Mouse (Mus musculus) limb, embryonic 11.5 days (tissue): ENCODE data around the gene Ints1. TPM values are rescaled to one million over a fixed set of nuclear protein-coding genes. Genes with fewer than 3 reads are reported as not detected.

Source experiments
- ATAC-seq: fragments of 200-750 bp; cut with Nextera tagmentation; 2 replicates; pipeline ENCODE4 v1.8.0; 2017; ENCODE audit warnings: low read depth; ENCODE audit not compliant: insufficient number of reproducible peaks, low FRiP score, low TSS enrichment
- DNase-seq: peaks from one replicate; pipeline ENCODE4 v3.0.0-alpha.2; 2015; ENCODE audit warnings: low spot score
- H3K27ac ChIP-seq: fragments of 300-500 bp; sonication (generic); replicated peaks from 2 replicates; pipeline ENCODE4 v1.5.1; 2014; ENCODE audit warnings: low read depth, mild to moderate bottlenecking, low read length
- H3K27me3 ChIP-seq: fragments of 300-500 bp; sonication (generic); 2 replicates; pipeline ENCODE4 v1.6.1; 2014; ENCODE audit warnings: mild to moderate bottlenecking, low read length, mixed read lengths; ENCODE audit not compliant: control insufficient read depth, insufficient read depth
- H3K36me3 ChIP-seq: fragments of 300-500 bp; sonication (generic); 2 replicates; pipeline ENCODE4 v1.6.1; 2014; ENCODE audit warnings: mild to moderate bottlenecking, low read length, moderate library complexity, mixed read lengths; ENCODE audit not compliant: control insufficient read depth, insufficient read depth
- H3K4me1 ChIP-seq: fragments of 300-500 bp; sonication (generic); 2 replicates; pipeline ENCODE4 v1.6.1; 2014; ENCODE audit warnings: low read length, mixed read lengths; ENCODE audit not compliant: control insufficient read depth, insufficient read depth
- H3K4me2 ChIP-seq: fragments of 300-500 bp; sonication (generic); 2 replicates; pipeline ENCODE4 v1.6.1; 2014; ENCODE audit warnings: low read depth, mild to moderate bottlenecking, moderate library complexity; ENCODE audit not compliant: severe bottlenecking
- H3K4me3 ChIP-seq: fragments of 300-500 bp; sonication (generic); 2 replicates; pipeline ENCODE4 v1.5.1; 2014; ENCODE audit warnings: low read depth, low read length
- H3K9ac ChIP-seq: fragments of 300-500 bp; sonication (generic); 2 replicates; pipeline ENCODE4 v1.6.1; 2014; ENCODE audit warnings: mild to moderate bottlenecking, low read length
- H3K9me3 ChIP-seq: fragments of 300-500 bp; sonication (generic); 2 replicates; pipeline ENCODE4 v1.6.1; 2016; ENCODE audit warnings: low read length; ENCODE audit not compliant: control insufficient read depth
- WGBS: fragments of 180-500 bp; shearing (Covaris S2); extraction: QIAGEN DNeasy Blood & Tissue Kit; methylation state at CpG from one replicate; pipeline ENCODE4 v1.1.7; 2014; 5-methylcytosine and 5-hydroxymethylcytosine counted together
- polyA plus RNA-seq: library from polyadenylated mRNA; unstranded; fragments of >200 nt; fragmentation: Nextera tagmentation; extraction: Ambion mirVana; gene quantifications from 2 replicates; pipeline ENCODE4 v1.2.1, GENCODE M21; 2014

Gene Ints1
- polyA plus RNA-seq, 1 experiment from 2014 or later, result 40.5 TPM

DNA sequence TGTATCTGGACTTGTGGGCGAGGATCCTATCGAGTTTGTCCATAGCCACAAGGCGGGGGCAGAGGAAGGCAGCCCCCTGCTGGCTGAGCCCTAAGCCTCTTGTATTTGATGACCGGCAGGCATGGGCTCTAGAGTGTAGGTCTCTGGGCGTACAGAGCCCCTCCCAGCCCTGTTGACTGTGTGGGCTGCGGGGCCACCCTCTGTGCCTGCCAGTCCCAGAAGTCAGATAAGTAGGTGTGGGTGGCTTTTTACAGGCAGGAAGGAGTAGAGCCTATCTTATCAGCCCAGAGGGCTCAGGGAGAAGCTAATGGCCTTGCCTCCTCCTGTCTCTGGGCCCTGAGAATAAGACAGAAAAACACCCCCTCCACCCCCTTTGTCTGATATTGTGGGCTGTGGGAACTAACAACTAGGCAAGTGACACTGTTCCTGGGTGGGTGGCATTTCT is 28.7 kb upstream of the Ints1 start:
- H3K4me1 ChIP-seq, result peaks cover 8% of the 10 kb centered on the region; the same call in 1 of the 2 replicates
- DNase-seq, result no peak
- no peaks in the 10 kb centered on the region for H3K27me3 ChIP-seq
- ATAC-seq, result no peak
- no peaks in the 10 kb centered on the region for H3K9me3 ChIP-seq
- peaks cover 3% of the 10 kb centered on the region; the same call in 1 of the 2 replicates for H3K36me3 ChIP-seq
- H3K4me2 ChIP-seq, result peak overlapping the region; percentile 29
- WGBS, result 9% methylated on average over 6 of the region's 6 CpGs
- H3K27ac ChIP-seq, result no peak overlapping the region
- 0 out of 2 replicates have a peak overlapping the region, but pooled peaks have one; percentile 13 for H3K9ac ChIP-seq
- H3K4me3 ChIP-seq, result no peak overlapping the region

DNA sequence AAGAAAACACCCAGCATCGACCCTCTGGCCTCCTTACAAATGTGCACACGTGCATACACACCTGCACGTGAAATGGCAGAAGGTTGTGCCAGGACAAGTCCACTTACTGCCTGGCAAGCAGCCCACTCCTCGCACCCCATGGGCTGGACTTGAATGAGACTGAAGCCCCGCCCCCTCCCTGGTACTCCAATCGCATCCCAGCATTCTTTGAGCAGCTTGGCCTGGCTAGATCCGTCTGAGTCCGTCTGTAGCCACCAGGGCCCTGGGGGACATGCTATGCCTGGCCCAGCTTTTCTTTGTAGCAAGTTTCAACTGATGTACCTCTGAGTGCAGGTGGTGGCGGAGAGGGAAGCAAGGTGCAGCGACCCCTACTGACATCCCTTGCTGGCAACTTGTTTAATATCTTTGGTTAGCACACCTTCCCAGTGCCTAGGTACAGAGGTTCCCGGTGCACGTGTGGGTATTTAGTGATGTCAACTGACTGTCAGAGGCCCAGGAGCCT is 28.2 kb upstream of the Ints1 start:
- DNase-seq (peak; percentile 75), ATAC-seq (peak; percentile 68)
- H3K9me3 ChIP-seq, result no peaks in the 10 kb centered on the region
- 13% methylated on average over 12 of the region's 12 CpGs for WGBS
- H3K27ac ChIP-seq, result peak overlapping the region; percentile 36; the same call in 1 of the 2 replicates
- peaks cover 8% of the 10 kb centered on the region; the same call in 1 of the 2 replicates for H3K4me1 ChIP-seq
- peak overlapping the region; percentile 13; the same call in 1 of the 2 replicates for H3K9ac ChIP-seq
- no peak overlapping the region for H3K4me3 ChIP-seq
- H3K36me3 ChIP-seq, result peaks cover 3% of the 10 kb centered on the region; the same call in 1 of the 2 replicates
- peak overlapping the region; percentile 29 for H3K4me2 ChIP-seq
- no peaks in the 10 kb centered on the region for H3K27me3 ChIP-seq

DNA sequence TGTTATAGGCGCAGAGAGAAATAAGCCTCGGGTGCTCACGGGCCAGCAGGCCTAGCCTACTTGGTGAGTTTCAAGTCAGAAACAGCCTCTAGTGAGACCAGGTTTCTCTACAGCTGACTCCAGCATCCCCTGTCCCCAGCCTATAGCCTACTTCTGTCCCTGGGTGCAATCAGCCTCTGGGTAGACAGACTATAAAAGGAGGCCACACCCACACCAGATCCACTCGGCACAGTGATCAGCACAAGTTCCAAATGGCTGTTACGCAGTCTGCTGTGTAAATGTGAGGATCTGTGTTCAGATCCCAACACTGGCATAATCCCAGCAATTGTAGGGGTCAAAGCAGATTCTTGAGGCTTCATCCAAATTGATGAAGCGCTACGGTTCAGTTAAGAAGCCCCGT is 27.7 kb upstream of the Ints1 start:
- H3K9ac ChIP-seq, result no peak overlapping the region
- DNase-seq (no peak), ATAC-seq (no peak)
- H3K27me3 ChIP-seq, result no peaks in the 10 kb centered on the region
- H3K9me3 ChIP-seq, result no peaks in the 10 kb centered on the region
- peaks cover 3% of the 10 kb centered on the region; the same call in 1 of the 2 replicates for H3K36me3 ChIP-seq
- no peak overlapping the region for H3K27ac ChIP-seq
- H3K4me2 ChIP-seq, result no peak overlapping the region; the same call in 1 of the 2 replicates
- H3K4me1 ChIP-seq, result peaks cover 9% of the 10 kb centered on the region; the same call in 1 of the 2 replicates
- WGBS, result 64% methylated on average over 8 of the region's 8 CpGs
- H3K4me3 ChIP-seq, result no peak overlapping the region

DNA sequence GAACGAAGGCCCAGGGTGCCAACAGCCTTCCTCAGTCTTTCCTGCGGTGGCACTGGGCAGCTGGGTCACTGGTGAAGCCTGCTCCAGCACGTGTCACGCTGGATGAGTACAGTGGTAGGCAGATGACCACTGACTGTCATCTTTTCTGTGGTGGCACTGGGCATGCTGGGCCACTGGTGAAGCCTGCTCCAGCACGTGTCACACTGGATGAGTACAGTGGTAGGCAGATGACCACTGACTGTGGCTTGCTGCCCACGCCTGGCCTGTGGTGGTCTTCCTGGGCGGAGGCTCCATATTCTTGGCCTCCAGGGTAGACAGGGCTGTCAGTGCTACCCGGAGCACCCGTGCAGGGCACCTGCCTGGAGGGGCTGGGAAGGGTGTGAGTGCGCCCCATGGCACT is 26.4 kb upstream of the Ints1 start:
- no peak overlapping the region for H3K4me2 ChIP-seq
- peaks cover 21% of the 10 kb centered on the region; the same call in 1 of the 2 replicates for H3K4me1 ChIP-seq
- no peak overlapping the region for H3K9ac ChIP-seq
- DNase-seq, result no peak
- H3K36me3 ChIP-seq, result peaks cover 3% of the 10 kb centered on the region; the same call in 1 of the 2 replicates
- no peaks in the 10 kb centered on the region for H3K27me3 ChIP-seq
- H3K4me3 ChIP-seq, result no peak overlapping the region
- WGBS, result 92% methylated on average over 10 of the region's 10 CpGs
- no peaks in the 10 kb centered on the region for H3K9me3 ChIP-seq
- H3K27ac ChIP-seq, result no peak overlapping the region
- ATAC-seq, result no peak

DNA sequence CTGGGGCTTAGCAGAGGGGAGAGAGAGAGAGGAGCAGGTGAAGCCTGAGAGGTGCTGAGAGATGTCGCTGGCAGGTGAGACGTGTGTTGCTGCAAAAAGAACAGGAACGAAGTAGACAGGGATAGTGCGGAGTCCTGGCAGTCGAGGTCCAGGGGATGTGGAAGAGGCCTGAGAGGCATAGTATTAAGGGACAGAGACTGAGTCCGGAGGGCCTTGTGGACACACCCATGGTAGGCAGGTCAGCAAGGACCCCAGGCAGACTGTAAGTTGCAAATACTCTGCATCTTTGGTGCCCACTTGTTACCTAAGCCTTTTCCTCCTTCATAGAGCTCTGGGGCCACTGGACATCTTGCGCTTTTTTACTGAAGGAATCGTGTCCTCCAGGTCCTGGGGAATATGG is 25.8 kb upstream of the Ints1 start:
- no peak for ATAC-seq
- no peak for DNase-seq
- Histone ChIP-seq H3K4me2 (no peak overlapping the region), H3K36me3 (peaks cover 3% of the 10 kb centered on the region; the same call in 1 of the 2 replicates), H3K27ac (no peak overlapping the region), H3K4me3 (no peak overlapping the region), H3K4me1 (peaks cover 23% of the 10 kb centered on the region; the same call in 1 of the 2 replicates), H3K9ac (no peak overlapping the region), H3K9me3 (no peaks in the 10 kb centered on the region), H3K27me3 (no peaks in the 10 kb centered on the region)
- 92% methylated on average over 8 of the region's 8 CpGs for WGBS

DNA sequence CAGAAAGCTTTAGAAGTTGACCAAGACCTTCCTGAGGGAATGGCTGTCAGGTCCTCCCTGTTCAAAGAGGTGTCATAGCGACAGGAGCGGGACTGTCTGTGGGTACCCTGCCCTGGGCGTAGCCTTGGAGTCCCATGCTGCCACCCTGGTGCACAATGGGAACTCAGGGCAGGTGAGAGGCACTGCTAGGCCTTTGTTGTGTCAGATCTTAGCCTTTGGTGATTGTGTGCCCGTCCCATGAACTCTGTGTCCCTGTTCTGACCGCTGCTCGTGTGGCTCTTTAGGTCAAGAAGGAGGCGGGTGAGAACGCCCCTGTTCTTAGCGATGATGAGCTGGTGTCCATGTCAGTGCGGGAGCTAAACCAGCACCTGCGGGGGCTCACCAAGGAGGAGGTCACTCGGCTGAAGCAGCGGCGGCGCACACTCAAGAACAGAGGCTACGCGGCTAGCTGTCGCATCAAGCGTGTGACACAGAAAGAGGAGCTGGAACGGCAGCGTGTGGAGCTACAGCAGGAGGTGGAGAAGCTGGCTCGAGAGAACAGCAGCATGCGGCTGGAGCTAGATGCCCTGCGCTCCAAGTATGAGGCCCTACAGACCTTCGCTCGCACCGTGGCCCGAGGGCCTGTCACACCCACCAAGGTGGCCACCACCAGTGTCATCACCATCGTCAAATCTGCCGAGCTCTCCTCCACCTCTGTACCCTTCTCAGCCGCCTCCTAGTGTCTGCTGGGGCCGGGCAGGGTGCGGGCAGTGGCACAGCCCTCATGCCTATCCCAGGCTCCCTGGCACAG is 24.5 kb upstream of the Ints1 start:
- Histone ChIP-seq H3K4me1 (peaks cover 23% of the 10 kb centered on the region; the same call in 1 of the 2 replicates), H3K36me3 (peaks cover 3% of the 10 kb centered on the region; the same call in 1 of the 2 replicates), H3K4me3 (no peak overlapping the region), H3K9me3 (no peaks in the 10 kb centered on the region), H3K27ac (no peak overlapping the region), H3K4me2 (no peak overlapping the region), H3K9ac (no peak overlapping the region), H3K27me3 (no peaks in the 10 kb centered on the region)
- no peak for ATAC-seq
- DNase-seq, result no peak
- 91% methylated on average over 32 of the region's 33 CpGs for WGBS

DNA sequence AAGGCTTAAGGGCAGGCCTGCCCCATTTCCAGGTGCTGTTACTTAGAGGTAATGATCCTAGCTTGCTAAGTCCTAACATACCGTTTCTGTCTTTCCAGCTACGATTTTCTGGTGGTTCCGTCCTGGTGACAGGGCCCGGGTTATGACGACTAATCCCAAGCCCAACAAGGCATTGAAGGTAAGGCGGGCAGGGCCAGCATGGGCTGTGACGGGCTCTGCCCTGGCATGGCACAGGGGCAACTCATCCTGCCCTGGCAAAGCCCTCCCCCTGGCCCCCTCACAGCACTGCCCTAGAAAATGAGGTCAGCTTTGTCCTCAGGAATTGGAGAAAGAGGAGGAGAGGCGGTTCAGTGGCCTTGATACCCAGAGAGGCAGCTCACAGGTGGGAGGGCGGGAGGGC is 23.6 kb upstream of the Ints1 start:
- Histone ChIP-seq H3K27me3 (no peaks in the 10 kb centered on the region), H3K36me3 (peaks cover 3% of the 10 kb centered on the region; the same call in 1 of the 2 replicates), H3K27ac (no peak overlapping the region), H3K4me2 (no peak overlapping the region), H3K9me3 (no peaks in the 10 kb centered on the region), H3K9ac (no peak overlapping the region), H3K4me3 (no peak overlapping the region), H3K4me1 (peaks cover 22% of the 10 kb centered on the region; the same call in 1 of the 2 replicates)
- WGBS, result 90% methylated on average over 9 of the region's 9 CpGs
- ATAC-seq (no peak), DNase-seq (no peak)

DNA sequence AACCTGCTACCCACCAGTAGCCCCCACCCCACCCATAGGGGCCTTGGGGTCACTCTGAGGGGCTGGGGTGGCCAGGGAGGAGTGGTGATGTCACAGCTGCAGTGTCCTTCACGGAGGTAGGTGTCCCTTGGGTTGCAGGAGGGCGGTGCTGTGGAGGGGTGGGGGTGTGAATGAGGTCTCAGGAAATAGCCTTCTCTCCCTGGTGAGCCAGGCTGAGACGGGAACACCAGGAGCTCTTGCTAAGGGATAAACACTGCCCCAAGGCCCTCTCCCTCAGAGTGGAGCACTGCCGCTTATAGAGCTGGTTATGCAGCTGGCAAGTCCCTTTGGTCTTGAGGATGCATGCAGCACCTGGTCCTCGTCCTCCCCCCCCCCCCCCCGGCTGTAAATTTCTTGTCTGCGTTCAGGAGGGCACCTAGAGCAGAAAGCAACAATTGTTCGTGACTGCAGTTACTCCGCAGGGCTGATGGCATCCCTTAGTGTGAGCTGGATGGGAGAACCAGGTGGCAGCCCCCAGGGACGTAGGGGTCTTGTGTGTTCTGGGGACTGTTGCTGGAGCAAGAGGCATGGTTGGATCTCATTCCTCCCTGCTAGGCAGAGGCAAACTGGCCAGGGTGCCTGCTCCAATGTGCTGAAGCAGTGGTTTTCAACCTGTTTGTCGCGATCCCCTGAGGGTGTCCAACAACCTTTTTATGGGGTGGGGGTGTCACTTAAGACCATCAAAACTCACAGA is 22.9 kb upstream of the Ints1 start:
- Histone ChIP-seq H3K36me3 (peaks cover 3% of the 10 kb centered on the region; the same call in 1 of the 2 replicates), H3K27ac (no peak overlapping the region), H3K27me3 (no peaks in the 10 kb centered on the region), H3K9ac (no peak overlapping the region), H3K9me3 (no peaks in the 10 kb centered on the region), H3K4me3 (no peak overlapping the region), H3K4me2 (no peak overlapping the region), H3K4me1 (peaks cover 18% of the 10 kb centered on the region; the same call in 1 of the 2 replicates)
- ATAC-seq (no peak), DNase-seq (peak; percentile 19)
- WGBS, result 40% methylated on average over 12 of the region's 12 CpGs
